In genomic region chr9:41791501-41792172, GRCm38 (mm10) we compare ENCODE assay signal across 11 mouse cellular contexts.
DNase-seq lines count a peak whose midpoint lies in the region; ATAC-seq lines count a peak whose summit lies in the region.
"Had no signal": no experiment of that assay in that cellular context is flagged by ENCODE, and none has a peak within 500 bp of the region (broad histone marks: within the 10 kb centered on the region; RNA-seq: fewer than 3 reads in every experiment).

No protein-coding gene starts in this region.

- H3K9ac ChIP-seq in forebrain, embryonic 12.5 days = no peak overlapping the region
- H3K9ac ChIP-seq in intestine, embryonic 16.5 days (ENCODE audit: low read depth, low read length) = no peak overlapping the region

- peak overlapping the region; percentile 71 for H3K27ac ChIP-seq in forebrain, embryonic 12.5 days
- H3K27ac ChIP-seq in intestine, embryonic 16.5 days (ENCODE audit: low read length) = no peak overlapping the region
- H3K27ac ChIP-seq: macrophage had no signal

- peak; percentile 67; the same call in 1 of the 2 replicates for ATAC-seq in frontal cortex, adult (ENCODE audit: low TSS enrichment)
- ATAC-seq in forebrain, embryonic 12.5 days (ENCODE audit: low FRiP score) = peak; percentile 33; the same call in 1 of the 2 replicates
- no peak for ATAC-seq in intestine, embryonic 16.5 days

- H3K27me3 ChIP-seq in forebrain, embryonic 12.5 days = no peaks in the 10 kb centered on the region
- H3K27me3 ChIP-seq in intestine, embryonic 16.5 days (replicated peaks; ENCODE audit: control insufficient read depth, insufficient read depth, low read length) = no peaks in the 10 kb centered on the region

- no peak overlapping the region for H3K4me2 ChIP-seq in forebrain, embryonic 12.5 days
- H3K4me2 ChIP-seq in intestine, embryonic 16.5 days (ENCODE audit: low read depth, low read length) = no peak overlapping the region

- H3K9me3 ChIP-seq in forebrain, embryonic 12.5 days = no peaks in the 10 kb centered on the region
- H3K9me3 ChIP-seq in intestine, embryonic 16.5 days (ENCODE audit: control insufficient read depth, low read length) = no peaks in the 10 kb centered on the region

- H3K4me3 ChIP-seq in forebrain, embryonic 12.5 days (replicated peaks) = no peak overlapping the region
- no peak overlapping the region for H3K4me3 ChIP-seq in intestine, embryonic 16.5 days (ENCODE audit: low read length)

- no peak for DNase-seq in frontal cortex, postnatal 25 days (ENCODE audit: low spot score in 2 of 2)
- peak; percentile 87 for DNase-seq in brain, adult 2 months (ENCODE audit: low read depth, low spot score)
- DNase-seq in left cerebral cortex, adult 9 months (ENCODE audit: low spot score in 2 of 2) = peak; percentile 16 to 45
- no peak for DNase-seq in natural killer cell, adult 2 months (ENCODE audit: low spot score in 2 of 2)
- DNase-seq in spleen, postnatal 14 days (ENCODE audit: low spot score in 2 of 2) = no peak
- DNase-seq: B cell, adult 2 months; heart, postnatal 4 days had no signal

- 76% methylated on average over 5 of the region's 5 CpGs for WGBS in forebrain, embryonic 12.5 days
- 85% methylated on average over 5 of the region's 5 CpGs for WGBS in intestine, embryonic 16.5 days

- H3K36me3 ChIP-seq in forebrain, embryonic 12.5 days (replicated peaks) = no peaks in the 10 kb centered on the region
- H3K36me3 ChIP-seq in intestine, embryonic 16.5 days (ENCODE audit: control insufficient read depth, insufficient read depth, low read length) = no peaks in the 10 kb centered on the region

- H3K4me1 ChIP-seq in forebrain, embryonic 12.5 days = peaks cover 33% of the 10 kb centered on the region; the same call in 1 of the 2 replicates
- H3K4me1 ChIP-seq in intestine, embryonic 16.5 days (ENCODE audit: control insufficient read depth, insufficient read depth, low read length) = no peaks in the 10 kb centered on the region

Comparison
In these comparisons a context has a peak if more than half of its experiments do, and no peak if none do; other contexts are left out.
1. DNase-seq: peak in brain, adult 2 months (single experiment) and left cerebral cortex, adult 9 months (2 of 2); none in frontal cortex, postnatal 25 days (0 of 2), natural killer cell, adult 2 months (0 of 2) and spleen, postnatal 14 days (0 of 2).